Mouse (Mus musculus) spleen, postnatal 36 days (tissue): ENCODE results near the gene Tchhl1.
"Not testable (repeated sequence)": the region's sequence is repeated elsewhere in the genome, so short reads cannot be mapped to it uniquely, and the experiment has no call there.

Source experiments
- DNase-seq, 2 experiments: peaks; one replicate each; pipeline ENCODE4 v3.0.0; 2022; ENCODE audit warnings: low spot score in 2 of 2, mixed read lengths in 1 of 2

Gene Tchhl1

DNA sequence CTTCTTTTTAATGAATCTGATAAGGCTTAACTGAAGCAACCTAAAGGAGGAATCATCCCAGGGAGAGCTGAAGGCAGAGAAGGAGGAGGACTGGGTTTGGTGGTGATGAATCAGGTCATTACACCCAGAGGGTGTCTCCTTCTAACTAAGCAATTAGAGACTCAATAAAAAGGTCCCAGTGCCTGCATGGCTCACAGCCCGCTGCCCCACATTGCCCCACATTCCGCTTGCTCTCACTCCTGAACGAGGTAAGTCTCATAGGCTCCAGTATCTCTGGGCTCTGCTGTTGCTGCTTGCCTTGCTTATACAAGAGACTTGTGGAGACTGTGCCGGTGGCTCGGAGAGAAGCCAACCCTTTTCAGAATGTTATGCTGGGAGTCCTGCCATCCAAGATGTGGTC lies at the start of gene Tchhl1:
TSS of gene Tchhl1 (plus strand) at position 194 of the 400 bp plus-strand sequence.
- DNase-seq = no peak

DNA sequence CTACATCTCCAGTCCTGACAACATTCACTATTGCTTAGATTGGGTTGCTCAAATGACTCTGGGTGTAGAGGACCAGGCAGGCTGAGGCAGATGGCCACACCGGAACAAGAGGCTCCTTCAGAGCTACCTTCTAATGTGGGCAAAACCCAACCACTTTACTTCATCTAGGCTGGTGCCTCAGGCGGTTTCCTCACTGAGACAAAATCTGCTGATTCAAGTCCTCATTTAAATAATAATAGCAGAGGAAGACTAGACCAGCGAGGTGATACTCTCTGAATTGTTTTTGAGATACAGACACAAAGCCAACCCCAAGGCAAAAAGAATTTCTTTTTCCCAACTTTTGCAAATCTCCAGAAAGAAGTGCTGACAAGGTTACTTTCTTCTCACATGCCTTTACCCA lies 36.9 kb upstream of the Tchhl1 start:
- no peak for DNase-seq

DNA sequence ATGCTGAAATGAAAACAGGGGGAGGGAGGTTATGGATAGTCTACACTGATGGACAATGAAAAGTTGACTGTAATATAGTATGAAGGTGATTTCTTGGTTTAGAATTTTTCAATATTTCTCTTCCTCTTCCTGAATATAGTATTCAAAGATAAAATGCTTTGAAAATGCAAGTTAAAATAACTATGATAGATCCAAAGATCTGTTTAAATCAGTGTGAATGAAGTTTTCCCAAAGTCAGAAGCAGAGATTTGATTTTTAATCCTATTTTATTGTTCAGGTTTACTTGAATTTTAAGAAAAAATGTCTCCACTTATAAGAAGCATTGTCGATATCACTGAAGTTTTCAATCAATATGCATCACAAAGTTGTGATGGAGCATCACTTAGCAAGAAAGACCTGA lies 26.5 kb upstream of the Tchhl1 start, which contains the start of gene Tchh:
TSS of gene Tchh (plus strand) at position 301 of the 400 bp plus-strand sequence.
- no peak for DNase-seq

DNA sequence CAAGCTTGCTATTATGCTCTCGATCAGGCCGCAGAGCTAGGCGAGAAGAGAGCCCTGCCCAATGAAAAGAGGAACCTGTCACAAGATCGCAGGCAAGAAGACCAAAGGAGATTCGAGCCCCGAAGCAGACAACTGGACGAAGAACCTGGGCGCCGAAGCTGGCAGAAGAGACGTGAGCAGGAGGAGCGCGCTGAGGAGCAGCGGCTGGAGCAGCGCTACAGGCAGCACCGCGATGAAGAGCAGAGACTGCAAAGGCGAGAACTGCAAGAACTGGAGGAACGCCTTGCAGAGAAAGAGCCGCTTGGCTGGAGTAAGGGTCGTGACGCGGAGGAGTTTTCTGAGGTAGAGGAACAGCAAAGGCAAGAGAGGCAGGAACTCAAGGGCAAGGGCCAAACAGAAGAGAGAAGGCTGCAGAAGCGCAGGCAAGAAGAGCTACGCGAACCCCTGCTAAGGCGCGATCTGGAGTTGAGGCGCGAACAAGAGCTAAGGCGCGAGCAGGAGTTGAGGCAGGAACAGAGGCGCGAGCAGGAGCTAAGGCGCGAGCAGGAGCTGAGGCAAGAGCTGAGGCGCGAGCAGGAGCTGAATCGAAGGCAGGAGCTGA lies 25.0 kb upstream of the Tchhl1 start:
- peak in 1 of 2 experiments; percentile 6 for DNase-seq

DNA sequence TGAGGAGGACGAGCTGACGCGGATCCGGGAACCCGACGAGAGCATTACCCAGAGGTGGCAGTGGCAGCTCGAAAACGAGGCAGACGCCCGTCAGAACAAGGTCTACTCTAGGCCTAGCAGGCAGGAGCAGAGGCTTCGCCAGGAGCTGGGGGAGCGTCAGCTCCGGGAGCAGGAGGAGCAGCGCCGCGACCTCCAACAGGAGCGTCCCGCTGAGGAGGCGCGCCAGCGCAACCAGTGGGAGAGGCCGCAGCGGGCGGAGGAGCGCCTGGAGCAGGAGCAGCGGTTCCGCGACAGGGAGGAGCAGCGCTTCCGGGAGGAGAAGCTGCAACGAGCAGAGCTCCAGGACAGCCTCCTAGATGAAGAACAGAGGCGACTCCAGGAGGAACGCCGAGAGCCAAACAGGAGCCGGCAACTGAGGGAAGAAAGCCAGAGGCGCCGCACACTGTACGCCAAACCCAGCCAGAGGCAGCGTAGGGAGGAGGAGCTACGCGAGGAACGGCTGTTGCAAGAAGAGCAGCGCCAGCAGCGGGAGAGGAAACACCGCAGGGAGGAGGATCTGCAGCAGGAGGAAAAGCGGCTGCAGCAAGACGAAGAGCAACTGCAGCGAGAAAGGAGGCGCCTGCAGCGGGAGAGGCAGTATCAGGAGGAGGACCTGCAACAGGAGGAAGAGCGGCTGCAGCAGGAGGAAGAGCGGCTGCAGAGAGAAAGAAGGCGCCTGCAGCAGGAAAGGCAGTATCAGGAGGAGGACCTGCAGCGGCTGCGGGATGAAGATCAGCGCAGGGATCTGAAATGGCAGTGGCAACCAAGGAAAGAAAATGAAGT lies 24.0 kb upstream of the Tchhl1 start:
- peak in 1 of 2 experiments; percentile 3 for DNase-seq

DNA sequence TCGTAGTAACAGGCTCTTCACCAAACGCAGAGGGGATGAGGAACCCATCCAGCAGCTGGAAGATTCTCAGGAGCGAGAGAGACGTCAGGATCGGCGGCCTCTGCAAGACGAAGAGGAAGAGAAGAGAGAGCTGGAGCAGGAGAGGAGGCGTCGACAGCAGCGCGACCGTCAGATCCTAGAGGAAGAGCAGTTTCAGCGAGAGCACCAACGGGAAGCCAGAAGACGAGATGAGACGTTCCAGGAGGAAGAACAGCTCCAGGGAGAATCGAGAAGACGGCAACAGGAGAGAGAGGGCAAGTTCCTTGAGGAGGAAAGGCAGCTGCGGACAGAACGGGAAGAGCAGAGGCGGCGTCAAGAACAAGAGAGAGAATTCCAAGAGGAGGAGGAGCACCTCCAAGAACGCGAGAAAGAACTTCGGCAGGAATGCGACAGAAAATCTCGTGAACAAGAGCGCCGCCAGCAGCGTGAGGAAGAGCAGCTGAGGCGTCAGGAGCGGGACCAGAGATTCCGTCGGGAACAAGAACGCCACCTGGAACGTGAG lies 23.3 kb upstream of the Tchhl1 start:
- no peak for DNase-seq

DNA sequence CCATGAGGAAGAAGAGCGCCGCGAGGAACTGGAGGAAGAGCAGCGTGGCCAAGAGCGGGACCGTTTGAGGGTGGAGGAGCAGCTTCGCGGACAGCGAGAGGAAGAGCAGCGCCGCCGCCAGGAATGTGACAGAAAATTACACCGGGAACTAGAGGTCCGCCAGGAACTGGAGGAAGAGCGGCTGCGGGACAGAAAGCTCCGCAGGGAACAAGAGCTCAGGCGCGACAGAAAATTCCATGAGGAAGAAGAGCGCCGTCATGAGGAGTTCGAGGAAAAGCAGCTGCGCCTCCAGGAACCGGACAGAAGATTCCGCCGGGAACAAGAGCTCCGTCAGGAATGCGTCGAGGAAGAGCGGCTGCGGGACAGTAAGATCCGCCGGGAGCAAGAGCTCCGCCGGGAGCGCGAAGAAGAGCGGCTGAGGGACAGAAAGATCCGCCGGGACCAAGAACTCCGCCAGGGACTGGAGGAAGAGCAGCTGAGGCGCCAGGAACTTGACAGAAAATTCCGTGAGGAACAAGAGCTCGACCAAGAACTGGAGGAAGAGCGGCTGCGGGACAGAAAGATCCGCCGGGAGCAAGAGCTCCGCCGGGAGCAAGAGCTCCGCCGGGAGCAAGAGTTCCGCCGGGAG lies 22.3 kb upstream of the Tchhl1 start:
- no peak for DNase-seq

DNA sequence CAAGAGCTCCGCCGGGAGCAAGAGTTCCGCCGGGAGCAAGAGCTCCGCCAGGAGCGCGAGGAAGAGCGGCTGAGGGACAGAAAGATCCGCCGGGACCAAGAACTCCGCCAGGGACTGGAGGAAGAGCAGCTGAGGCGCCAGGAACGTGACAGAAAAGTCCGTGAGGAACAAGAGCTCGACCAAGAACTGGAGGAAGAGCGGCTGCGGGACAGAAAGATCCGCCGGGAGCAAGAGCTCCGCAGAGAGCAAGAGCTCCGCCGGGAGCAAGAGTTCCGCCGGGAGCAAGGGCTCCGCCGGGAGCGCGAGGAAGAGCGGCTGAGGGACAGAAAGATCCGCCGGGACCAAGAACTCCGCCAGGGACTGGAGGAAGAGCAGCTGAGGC lies 21.8 kb upstream of the Tchhl1 start:
- not testable (repeated sequence) for DNase-seq

DNA sequence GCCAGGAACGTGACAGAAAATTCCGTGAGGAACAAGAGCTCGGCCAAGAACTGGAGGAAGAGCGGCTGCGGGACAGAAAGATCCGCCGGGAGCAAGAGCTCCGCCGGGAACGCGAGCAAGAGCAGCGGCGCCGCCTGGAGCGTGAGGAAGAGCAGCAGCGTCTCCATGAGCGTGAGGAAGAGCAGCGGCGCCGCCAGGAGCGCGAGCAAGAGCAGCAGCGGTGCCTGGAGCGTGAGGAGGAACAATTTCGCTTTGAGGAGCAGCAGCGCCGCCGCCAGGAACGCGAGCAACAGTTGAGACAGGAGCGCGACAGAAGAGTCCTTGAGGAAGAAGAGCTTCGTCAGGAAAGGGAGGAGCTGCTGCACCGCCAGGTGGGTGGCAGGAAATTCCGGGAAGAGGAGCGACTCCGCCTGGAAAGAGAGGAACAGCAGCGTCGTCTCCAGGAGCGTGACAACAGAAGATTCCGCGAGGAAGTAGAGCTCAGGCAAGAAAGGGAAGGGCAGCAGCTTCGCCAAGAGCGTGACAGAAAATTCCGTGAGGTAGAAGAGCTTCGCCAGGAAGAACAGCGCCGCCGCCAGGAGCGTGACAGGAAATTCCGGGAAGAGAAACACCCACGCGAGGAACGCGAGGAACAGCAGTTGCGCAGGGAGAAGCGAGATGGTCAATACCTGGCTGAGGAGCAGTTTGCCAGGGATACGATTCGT lies 21.3 kb upstream of the Tchhl1 start:
- no peak for DNase-seq

DNA sequence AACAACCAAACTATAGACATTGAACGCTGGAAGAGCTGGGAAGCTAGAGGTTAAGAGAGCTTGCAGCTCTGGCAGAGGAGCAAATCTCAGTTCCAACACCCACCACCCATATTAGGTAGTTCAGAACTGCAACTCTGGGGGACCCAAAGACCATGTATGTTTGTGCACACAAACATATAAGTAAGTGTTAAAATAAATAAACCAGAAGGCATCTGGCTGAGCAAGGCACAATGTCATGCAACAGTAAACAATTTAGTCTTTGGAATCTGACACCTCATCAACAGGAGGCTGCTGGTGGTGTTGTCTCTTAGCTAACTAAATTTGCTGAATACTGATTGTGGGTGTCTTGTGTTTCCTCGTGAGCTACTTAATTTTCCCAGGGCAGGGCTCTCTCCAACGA lies 2.0 kb upstream of the Tchhl1 start:
- DNase-seq = no peak

DNA sequence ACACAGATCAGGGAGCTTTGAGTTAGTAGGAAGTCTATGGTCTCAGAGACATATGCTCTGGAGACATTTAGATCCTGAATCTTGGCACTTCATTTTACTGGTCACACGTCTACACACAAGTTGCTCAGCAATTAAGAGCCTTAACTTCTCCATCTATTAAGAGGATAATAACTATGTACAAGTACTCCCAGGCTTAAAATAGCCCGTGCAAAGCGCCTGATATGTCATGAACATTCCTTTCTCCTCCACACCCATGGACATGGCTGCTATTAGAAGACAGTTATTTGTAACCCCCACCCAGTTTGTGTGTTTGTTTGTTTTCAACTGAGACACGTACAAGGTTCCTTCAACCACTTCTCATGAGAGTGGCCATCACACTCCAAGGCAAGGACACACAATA lies 1.4 kb upstream of the Tchhl1 start:
- no peak for DNase-seq

DNA sequence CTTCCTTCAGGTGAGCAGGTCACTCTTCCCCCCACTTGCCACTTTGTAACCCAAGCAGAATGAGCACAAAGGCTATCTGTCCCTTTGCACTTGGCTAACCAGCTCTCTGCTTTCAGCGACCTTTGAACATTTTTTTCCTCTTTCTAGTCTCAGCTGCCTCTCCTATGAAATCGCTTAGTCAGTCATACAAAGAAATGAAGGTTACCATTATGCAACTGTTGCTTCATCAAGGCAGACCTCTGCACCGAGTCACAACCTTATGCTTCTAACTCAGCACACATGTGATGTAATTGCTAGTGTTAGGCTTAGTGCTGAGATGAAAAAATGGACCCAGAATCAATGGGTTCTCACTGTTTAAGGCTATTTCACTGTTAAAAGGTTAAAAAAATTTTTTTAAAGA lies 1.1 kb downstream of the Tchhl1 start:
- no peak for DNase-seq

DNA sequence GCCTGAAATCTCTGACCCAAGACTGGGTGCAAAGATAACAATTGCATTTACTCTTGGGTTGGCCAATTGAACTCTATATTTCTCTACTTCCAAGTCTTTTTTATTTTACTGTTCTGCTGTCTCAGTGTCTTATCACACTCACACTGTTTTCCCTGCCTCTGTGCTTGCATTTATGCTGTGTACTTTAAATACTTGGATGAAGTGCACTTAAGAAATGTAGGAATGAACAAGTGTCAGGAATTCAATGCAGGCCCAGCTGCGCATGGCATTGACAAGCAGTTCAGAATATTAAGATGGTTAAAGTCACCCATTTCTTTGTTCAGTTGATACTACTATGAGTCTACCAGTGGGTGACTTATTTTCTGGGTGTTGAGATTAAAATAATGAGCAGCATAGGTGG lies 11.5 kb downstream of the Tchhl1 start:
- DNase-seq = no peak

DNA sequence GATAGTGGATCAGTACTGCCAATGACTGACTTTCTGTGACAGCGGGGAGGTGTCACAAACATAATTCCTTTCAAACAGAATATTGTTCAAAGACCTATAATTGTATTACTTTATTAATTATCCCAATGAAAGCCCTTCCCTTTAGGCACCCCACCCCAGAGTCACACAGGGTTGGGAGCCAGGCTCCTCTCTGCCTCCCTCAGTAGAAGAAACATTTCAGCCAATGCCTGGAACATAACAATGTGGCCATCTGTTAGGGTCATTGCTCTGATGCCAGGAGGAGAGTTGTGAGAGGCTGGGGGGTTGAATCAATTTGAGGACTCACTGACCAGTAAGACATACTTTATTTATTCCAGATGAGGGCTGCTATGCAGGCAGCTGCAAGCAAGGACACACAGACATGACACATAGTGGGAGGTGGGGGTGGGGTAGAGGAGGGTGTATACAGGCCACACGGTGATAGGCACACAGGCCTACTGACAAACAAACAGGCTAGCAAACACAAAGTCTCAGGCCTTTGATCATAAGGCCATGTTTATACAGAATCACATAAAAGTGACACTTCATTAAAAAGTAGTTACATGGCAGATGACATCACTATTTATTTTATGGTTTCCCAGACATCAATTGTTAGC lies 13.5 kb downstream of the Tchhl1 start:
- no peak for DNase-seq

DNA sequence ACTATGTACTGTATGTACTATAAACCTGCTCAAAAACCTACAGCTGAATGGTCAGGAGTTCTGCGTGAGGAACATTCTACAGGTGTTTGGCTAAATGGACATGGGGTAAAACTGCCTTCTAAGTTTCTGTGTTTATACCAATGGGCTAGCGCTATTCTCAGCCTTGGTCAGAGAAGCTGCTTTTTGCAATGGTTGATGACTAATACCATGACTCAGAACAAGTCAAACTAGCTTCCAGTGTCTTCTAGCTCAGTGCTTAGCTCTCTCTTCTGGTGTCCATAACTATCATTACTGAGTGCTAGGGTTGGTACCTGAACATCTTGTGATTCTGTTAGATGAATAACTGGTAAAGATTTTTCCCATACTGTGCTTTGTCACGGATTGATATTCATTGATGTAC lies 17.1 kb downstream of the Tchhl1 start:
- DNase-seq = no peak

DNA sequence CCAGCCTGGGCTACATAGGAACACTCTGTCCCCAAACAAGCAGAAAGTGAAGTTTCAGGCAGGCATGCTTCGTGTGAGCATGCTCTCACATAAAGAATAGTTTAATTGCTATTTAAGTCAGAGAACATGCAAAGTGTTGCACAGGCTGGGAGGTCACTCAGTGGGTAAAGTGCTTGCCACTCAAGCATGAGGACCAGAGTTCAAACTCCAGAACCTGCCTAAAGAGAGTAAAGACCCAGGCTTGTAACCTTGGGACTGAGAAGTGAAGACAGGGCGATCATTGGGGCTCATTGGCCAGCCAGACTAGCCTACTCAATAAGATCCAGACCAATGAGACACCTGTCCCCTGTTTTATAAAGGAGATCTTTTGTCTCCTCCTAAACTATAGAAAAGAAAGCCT lies 20.0 kb downstream of the Tchhl1 start:
- no peak for DNase-seq

DNA sequence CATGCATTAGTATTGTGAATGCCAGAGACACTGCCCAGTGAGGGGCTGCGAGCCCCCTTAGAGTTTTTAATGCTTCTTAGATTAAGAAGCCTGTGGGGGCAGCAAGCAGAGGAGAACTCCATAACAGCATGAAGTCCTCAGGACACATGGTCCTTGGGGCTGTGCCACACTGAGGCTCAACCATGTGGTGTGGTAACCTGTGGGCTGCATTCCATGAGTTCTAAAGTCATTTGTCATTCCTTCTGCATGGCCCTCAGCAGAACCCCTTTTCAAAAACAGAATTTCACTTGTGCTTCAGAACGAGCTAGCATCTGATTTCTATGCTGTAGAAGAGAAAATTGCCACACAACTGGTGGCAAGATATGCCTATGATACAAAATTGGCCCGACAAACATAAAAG lies 23.6 kb downstream of the Tchhl1 start:
- no peak for DNase-seq

DNA sequence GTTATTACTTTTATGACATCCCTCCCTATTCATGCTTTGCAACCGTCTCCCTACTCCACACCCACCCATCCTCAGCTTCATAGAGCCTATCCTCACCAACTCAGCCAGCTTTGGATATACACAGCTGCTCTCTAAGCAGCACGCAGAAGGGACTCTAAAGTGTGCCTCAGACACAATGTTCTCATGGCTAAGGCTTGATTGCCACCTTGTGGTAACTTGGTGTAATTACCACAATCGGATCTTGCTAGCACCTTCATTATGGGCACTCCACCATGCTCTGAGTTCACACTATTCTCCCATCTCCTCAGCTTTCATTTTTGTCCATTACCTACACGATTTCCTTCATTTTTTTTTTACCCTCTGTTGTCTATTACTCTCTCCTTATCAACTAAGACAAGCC lies 25.4 kb downstream of the Tchhl1 start:
- peak; percentile 35 to 39 for DNase-seq

DNA sequence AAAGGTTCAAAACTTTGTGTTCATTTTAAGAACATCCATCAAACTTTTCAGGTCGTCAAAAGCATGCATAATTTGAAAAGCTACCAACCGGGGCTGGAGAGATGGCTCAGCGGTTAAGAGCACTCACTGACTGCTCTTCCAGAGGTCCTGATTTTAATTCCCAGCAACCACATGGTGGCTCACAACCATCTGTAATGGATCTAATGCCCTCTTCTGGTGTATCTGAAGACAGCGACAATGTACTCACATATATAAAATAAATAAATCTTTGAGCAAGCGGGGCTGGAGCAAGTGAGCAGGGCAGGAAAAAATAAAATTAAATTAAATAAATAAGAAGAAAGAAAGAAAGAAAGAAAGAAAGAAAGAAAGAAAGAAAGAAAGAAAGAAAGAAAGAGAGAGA lies 26.2 kb downstream of the Tchhl1 start:
- not testable (repeated sequence) for DNase-seq

DNA sequence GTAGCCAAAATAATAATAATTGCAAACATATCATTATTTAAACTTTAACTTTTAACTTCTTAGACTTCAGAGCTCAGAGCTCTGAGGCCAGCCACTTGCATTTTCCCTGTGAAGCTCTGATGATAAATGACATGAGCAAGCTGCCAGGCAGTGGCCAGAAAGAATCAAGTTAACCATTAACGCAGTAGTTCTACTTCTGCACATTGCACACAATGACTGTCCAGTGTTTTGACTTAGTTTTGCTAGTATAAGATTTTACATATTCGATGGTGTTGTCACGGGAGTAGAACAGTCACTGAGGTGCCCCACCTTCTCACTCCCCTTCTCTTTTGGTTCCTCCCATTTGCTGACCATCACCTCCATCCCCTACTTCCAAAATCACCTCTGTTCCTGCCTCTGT lies 28.6 kb downstream of the Tchhl1 start:
- DNase-seq = no peak

DNA sequence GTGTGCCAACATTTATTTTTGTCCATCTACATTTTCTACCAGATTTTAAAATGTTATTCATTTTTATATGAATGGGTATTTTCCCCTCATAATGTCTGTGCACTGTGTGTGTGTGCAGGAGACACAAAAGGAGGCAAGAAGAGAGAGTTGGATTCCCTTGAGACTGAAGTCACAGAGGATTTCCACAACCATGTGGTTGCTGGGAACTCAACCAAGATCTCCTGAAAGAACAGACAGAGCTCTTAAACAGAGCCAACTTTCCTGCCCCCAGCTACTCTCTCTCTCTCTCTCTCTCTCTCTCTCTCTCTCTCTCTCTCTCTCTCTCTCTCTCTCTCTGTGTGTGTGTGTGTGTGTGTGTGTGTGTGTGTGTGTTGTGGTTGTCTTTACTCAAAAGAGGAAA lies 30.6 kb downstream of the Tchhl1 start:
- DNase-seq = no peak
